Mouse (Mus musculus) liver, embryonic 14.5 days (tissue): ENCODE results near the gene Gm49387. TPM values are rescaled to one million over a fixed set of nuclear protein-coding genes. Genes with fewer than 3 reads are reported as not detected.

Experiments used
- ATAC-seq: fragments of 200-750 bp; cut with Nextera tagmentation; 2 replicates; pipeline ENCODE4 v1.8.0; 2017; ENCODE audit warnings: moderate number of reproducible peaks, mild to moderate bottlenecking, moderate library complexity; ENCODE audit not compliant: insufficient read depth
- DNase-seq, 3 experiments: peaks; one replicate each; pipeline ENCODE4 v3.0.0-alpha.2; 2012 to 2013; ENCODE audit warnings: low read depth in 3 of 3, low spot score in 3 of 3
- H3K27ac ChIP-seq: fragments of 300-500 bp; sonication (generic); 2 replicates; pipeline ENCODE4 v1.5.1; 2014; ENCODE audit warnings: moderate library complexity, mild to moderate bottlenecking, control low read depth, inconsistent platforms
- H3K27me3 ChIP-seq: fragments of 300-500 bp; sonication (generic); 2 replicates; pipeline ENCODE4 v1.6.1; 2014; ENCODE audit warnings: mild to moderate bottlenecking, low read length, moderate library complexity; ENCODE audit not compliant: control insufficient read depth, insufficient read depth
- H3K36me3 ChIP-seq: fragments of 300-500 bp; sonication (generic); replicated peaks from 2 replicates; pipeline ENCODE4 v1.6.1; 2014; ENCODE audit warnings: low read depth; ENCODE audit not compliant: control insufficient read depth, insufficient read depth
- H3K4me1 ChIP-seq, 2 experiments: fragments of 200-500 bp in 1 of 2; fragments of 300-500 bp in 1 of 2; sonication (generic) in 1 of 2; replicated peaks; 2 replicates each; pipeline ENCODE4 v1.6.1; 2012 to 2014; ENCODE audit warnings: antibody characterized with exemption in 1 of 2, inconsistent platforms in 1 of 2, low read length in 1 of 2; ENCODE audit not compliant: control insufficient read depth in 2 of 2, insufficient read depth in 2 of 2
- H3K4me2 ChIP-seq: fragments of 300-500 bp; sonication (generic); 2 replicates; pipeline ENCODE4 v1.6.1; 2014; ENCODE audit warnings: low read depth, mild to moderate bottlenecking, control low read depth, moderate library complexity
- H3K4me3 ChIP-seq, 2 experiments: fragments of 200-500 bp in 1 of 2; fragments of 300-500 bp in 1 of 2; sonication (generic) in 1 of 2; 2 replicates each; pipeline ENCODE4 v1.5.1; 2012 to 2014; ENCODE audit warnings: low read depth in 2 of 2, low read length in 2 of 2, mild to moderate bottlenecking in 2 of 2, control low read depth in 1 of 2, inconsistent platforms in 1 of 2, moderate library complexity in 1 of 2; ENCODE audit not compliant: insufficient read depth in 1 of 2
- H3K9ac ChIP-seq: fragments of 300-500 bp; sonication (generic); replicated peaks from 2 replicates; pipeline ENCODE4 v1.6.1; 2014; ENCODE audit warnings: mild to moderate bottlenecking, control low read depth, moderate library complexity
- H3K9me3 ChIP-seq: fragments of 300-500 bp; sonication (generic); 2 replicates; pipeline ENCODE4 v1.6.1; 2016; ENCODE audit warnings: low read length, mixed read lengths; ENCODE audit not compliant: control insufficient read depth
- CTCF ChIP-seq: IDR thresholded peaks from 2 replicates; pipeline ENCODE4 v1.5.1; 2016; ENCODE audit warnings: antibody characterized with exemption, low read depth, control low read depth
- EP300 ChIP-seq: IDR thresholded peaks from 2 replicates; pipeline ENCODE4 v1.6.1; 2016; ENCODE audit warnings: antibody characterized with exemption, low read depth
- WGBS: fragments of 180-500 bp; shearing (Covaris S2); extraction: QIAGEN DNeasy Blood & Tissue Kit; methylation state at CpG from one replicate; pipeline ENCODE4 v1.1.7; 2014; ENCODE audit not compliant: insufficient replicate concordance; 5-methylcytosine and 5-hydroxymethylcytosine counted together
- polyA plus RNA-seq, 2 experiments: library from polyadenylated mRNA; depleted of rRNA in 1 of 2; stranded (reverse) in 1 of 2; unstranded in 1 of 2; fragments of >200 nt; fragmentation: Nextera tagmentation in 1 of 2; extraction: Ambion mirVana in 1 of 2; gene quantifications; 2 replicates each; pipeline versions ENCODE4 v1.2.1 to v1.2.3; 2012 to 2014

The Gm49387 gene
- polyA plus RNA-seq, 2 experiments: 0.65 TPM; not detected in 1

DNA sequence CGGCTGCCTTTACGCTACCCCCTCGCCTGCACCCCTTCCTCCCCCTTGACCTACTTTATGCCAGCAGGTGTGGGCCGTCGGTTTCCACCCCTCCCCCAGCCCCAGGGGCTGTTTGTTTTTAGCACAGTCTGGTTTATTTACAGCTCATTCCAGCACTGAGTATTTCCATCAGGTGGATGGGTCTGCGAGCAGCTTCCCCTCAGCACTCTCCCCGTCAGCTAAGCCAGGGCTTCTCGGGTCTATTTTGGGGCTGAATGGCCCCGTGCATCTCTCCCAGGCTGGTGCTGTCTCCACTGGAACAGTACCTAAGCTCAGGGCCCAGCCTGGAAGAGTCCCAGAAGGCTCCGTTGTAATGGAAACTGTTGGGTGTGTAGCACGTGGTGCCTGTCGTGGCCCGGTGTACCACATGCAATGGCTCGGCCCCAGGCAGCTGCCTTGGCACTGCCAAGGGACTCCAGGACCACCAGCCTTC, 84.7 kb downstream of the Gm49387 start:
- Histone ChIP-seq H3K9ac (no peak overlapping the region), H3K36me3 (no peaks in the 10 kb centered on the region), H3K4me2 (no peak overlapping the region), H3K27ac (no peak overlapping the region), H3K4me1 (no peaks in the 10 kb centered on the region), H3K9me3 (no peaks in the 10 kb centered on the region), H3K4me3 (no peak overlapping the region), H3K27me3 (no peaks in the 10 kb centered on the region)
- no peak for ATAC-seq
- no peak for TF ChIP-seq EP300
- TF ChIP-seq CTCF: no peak
- WGBS: 62% methylated on average over 14 of the region's 14 CpGs
- DNase-seq: no peak

DNA sequence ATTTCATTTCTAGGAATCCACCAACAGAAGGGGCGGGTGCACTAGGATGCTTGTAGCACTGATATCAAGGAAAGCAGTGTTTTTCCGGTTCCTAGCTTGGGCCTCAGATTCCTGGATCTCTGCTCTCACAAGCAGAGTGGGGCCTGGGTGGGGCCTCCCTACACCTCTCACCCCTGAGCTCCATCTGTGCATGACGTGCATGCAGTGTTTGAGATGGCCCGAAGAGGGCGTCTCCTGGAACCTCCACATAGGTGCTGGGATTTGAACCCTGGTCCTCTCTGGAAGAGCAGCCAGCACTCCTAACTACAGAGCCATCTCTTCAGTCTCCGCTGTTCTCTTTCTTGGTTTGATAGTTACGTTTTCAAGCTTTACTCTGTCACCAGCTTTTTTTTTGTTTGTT, 85.7 kb downstream of the Gm49387 start:
- H3K27me3 ChIP-seq: no peaks in the 10 kb centered on the region
- H3K9me3 ChIP-seq: no peaks in the 10 kb centered on the region
- H3K4me1 ChIP-seq: no peaks in the 10 kb centered on the region
- no peak overlapping the region for H3K4me2 ChIP-seq
- no peak for DNase-seq
- H3K9ac ChIP-seq: no peak overlapping the region
- no peak for ATAC-seq
- no peak overlapping the region for H3K4me3 ChIP-seq
- no peak for TF ChIP-seq EP300
- TF ChIP-seq CTCF: 0 out of 2 replicates have a peak, but pooled peaks have one; percentile 20
- H3K36me3 ChIP-seq: no peaks in the 10 kb centered on the region
- WGBS: 62% methylated on average over 7 of the region's 7 CpGs
- no peak overlapping the region for H3K27ac ChIP-seq

DNA sequence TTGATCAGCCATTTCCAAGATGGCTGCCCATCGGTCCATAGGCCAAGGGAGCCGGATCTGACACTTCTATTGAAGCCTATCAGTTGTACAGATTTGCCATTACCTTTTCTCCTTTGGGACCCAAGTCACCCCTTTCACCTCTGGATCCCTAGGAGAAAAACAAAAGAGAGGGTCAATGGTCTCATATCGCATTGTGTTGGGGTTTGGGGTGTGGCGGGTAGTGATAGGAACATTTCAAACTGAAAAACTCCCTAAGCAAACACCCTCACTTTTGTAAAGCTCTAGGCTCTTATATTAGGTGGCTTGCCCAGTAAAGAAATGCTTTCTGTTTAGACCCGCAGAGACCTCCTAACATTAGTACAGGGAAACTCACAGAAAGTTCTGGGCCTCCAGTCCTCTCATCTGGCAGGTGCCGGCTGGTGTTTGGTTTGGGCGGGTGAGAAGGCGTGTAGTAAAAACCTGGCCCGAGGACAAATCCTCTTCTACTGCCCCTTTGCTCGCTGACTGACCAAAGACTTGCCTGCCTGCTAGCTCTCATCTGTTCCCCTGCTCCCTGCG, 96.7 kb downstream of the Gm49387 start:
- Histone ChIP-seq H3K4me1 (no peaks in the 10 kb centered on the region), H3K4me3 (no peak overlapping the region), H3K27ac (no peak overlapping the region), H3K27me3 (no peaks in the 10 kb centered on the region), H3K9me3 (no peaks in the 10 kb centered on the region), H3K36me3 (no peaks in the 10 kb centered on the region), H3K4me2 (no peak overlapping the region), H3K9ac (no peak overlapping the region)
- DNase-seq (no peak), ATAC-seq (no peak)
- WGBS: 69% methylated on average over 11 of the region's 11 CpGs
- TF ChIP-seq CTCF: no peak
- TF ChIP-seq EP300: no peak

DNA sequence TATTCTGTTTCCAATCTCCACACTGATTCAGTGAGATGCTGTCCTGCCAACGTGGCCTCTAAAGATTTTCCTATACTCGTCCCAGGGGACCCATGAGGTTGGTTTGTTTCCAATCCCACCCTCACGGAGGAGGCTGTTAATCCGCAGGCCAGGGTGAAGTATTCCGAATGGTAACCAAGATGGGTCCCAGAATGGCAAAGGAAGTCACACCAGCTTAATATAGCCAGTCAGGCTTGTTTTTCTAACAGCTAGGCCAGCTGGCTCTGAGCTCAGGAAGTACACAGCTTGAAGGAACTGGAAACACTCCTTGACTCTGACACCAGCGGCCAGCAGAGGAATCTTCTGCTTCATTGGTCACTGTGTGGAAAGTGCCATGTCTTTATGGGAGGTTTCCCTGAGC, 103.4 kb downstream of the Gm49387 start:
- H3K4me2 ChIP-seq: no peak overlapping the region
- H3K4me1 ChIP-seq: peaks cover 0 to 3% of the 10 kb centered on the region in 2 experiments; a peak in 2 of 4 replicates
- WGBS: 53% methylated on average over 6 of the region's 6 CpGs
- DNase-seq (no peak), ATAC-seq (no peak)
- no peak overlapping the region for H3K9ac ChIP-seq
- H3K36me3 ChIP-seq: no peaks in the 10 kb centered on the region
- no peaks in the 10 kb centered on the region for H3K27me3 ChIP-seq
- no peak overlapping the region for H3K27ac ChIP-seq
- TF ChIP-seq CTCF (no peak), EP300 (no peak)
- H3K9me3 ChIP-seq: no peaks in the 10 kb centered on the region
- no peak overlapping the region for H3K4me3 ChIP-seq

DNA sequence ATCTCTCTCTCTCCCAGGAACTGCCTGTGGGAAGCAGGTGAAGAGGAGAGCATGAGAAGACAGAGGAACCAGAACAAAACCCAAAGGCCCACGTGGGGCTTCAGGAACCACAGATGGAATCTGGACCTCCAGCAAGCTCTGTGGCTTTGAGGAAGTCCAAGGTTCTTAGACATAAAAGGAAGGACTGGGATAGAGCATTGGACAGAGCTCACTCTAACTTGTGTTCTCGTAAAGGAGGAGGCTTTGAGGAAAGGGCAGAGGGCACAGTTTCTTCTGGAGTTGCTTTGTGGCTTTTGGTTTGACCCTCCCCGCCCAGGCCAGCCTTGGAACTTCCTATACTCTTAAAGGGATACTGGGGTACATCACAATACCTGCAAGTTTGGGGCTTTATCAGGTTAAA, 108.0 kb downstream of the Gm49387 start:
- H3K4me2 ChIP-seq: no peak overlapping the region
- H3K27me3 ChIP-seq: no peaks in the 10 kb centered on the region
- H3K27ac ChIP-seq: no peak overlapping the region
- H3K36me3 ChIP-seq: no peaks in the 10 kb centered on the region
- H3K9ac ChIP-seq: no peak overlapping the region
- DNase-seq: no peak
- TF ChIP-seq EP300: no peak
- TF ChIP-seq CTCF: no peak
- H3K9me3 ChIP-seq: no peaks in the 10 kb centered on the region
- H3K4me3 ChIP-seq: no peak overlapping the region
- no peak for ATAC-seq
- WGBS: 23% methylated on average over 3 of the region's 3 CpGs
- H3K4me1 ChIP-seq: peaks cover 0 to 17% of the 10 kb centered on the region in 2 experiments; a peak in 3 of 4 replicates
